Mouse (Mus musculus) layer of hippocampus, adult 2 months (tissue): ENCODE data around the gene Unc5cl. TPM values are rescaled to one million over a fixed set of nuclear protein-coding genes. Genes with fewer than 3 reads are reported as not detected.

ENCODE experiments used
- DNase-seq, 2 experiments: peaks; one replicate each; pipeline ENCODE4 v3.0.0; 2022; ENCODE audit warnings: low spot score in 2 of 2
- H3K27ac ChIP-seq: fragments of 200-600 bp; 2 replicates; pipeline ENCODE4 v1.8.1; 2022
- H3K4me3 ChIP-seq: fragments of 200-600 bp; 2 replicates; pipeline ENCODE4 v1.8.1; 2022; ENCODE audit warnings: mild to moderate bottlenecking
- CTCF ChIP-seq: fragments of 200-600 bp; conservative IDR thresholded peaks from 2 replicates; pipeline ENCODE4 v1.8.1; 2022; ENCODE audit warnings: antibody characterized with exemption, mild to moderate bottlenecking, moderate library complexity
- long read RNA-seq, 2 experiments: library from polyadenylated mRNA; stranded (forward); transcript quantifications; one replicate each; pipeline ENCODE4 v2.0.0; 2021; ENCODE audit warnings: borderline mapping rate in 2 of 2
- total RNA-seq, 2 experiments: library from RNA; stranded (reverse); gene quantifications; 2 replicates each; pipeline ENCODE4 v1.2.3; 2021

Gene Unc5cl
- under 1 TPM; 0.37 to 0.92 TPM for total RNA-seq
- long read RNA-seq, experiment 1 = 0 reads
- long read RNA-seq, experiment 2, partial matches to known transcripts = 0 of 3 reads
- long read RNA-seq, experiment 2, other reads (novel, unspliced or antisense) = 3 of 3 reads

GRCm38 (mm10) chr17:48454688-48455087, at the start of gene Unc5cl:
Gene Unc5cl (plus strand): TSS chr17:48454901.
- H3K27ac ChIP-seq = no peak within 1 kb of the TSS
- no peak for DNase-seq
- TF ChIP-seq CTCF = no peak
- H3K4me3 ChIP-seq = no peak within 1 kb of the TSS

- Histone ChIP-seq H3K27ac (no peak overlapping the region), H3K4me3 (no peak overlapping the region)
- DNase-seq = no peak
- TF ChIP-seq CTCF = no peak
Observed at GRCm38 (mm10) chr17:48407154-48407553, 47.5 kb upstream of the Unc5cl start.

- no peak for TF ChIP-seq CTCF
- Histone ChIP-seq H3K27ac (peak overlapping the region; percentile 98), H3K4me3 (peak overlapping the region; percentile 92)
- no peak for DNase-seq
Observed at GRCm38 (mm10) chr17:48407910-48408525, 46.7 kb upstream of the Unc5cl start.

GRCm38 (mm10) chr17:48408526-48409291, 46.0 kb upstream of the Unc5cl start:
- TF ChIP-seq CTCF = no peak
- DNase-seq = peak; percentile 44 to 63
- Histone ChIP-seq H3K4me3 (peak overlapping the region; percentile 92), H3K27ac (peak overlapping the region; percentile 98)

GRCm38 (mm10) chr17:48409380-48410298, 45.1 kb upstream of the Unc5cl start, which contains the start of the genes Nfya and Oard1:
Gene Nfya (minus strand): TSS chr17:48409906.
Gene Oard1 (plus strand): TSS chr17:48410014.
- DNase-seq = peak; percentile 100
- Histone ChIP-seq H3K27ac (peak within 1 kb of the TSS; percentile 98), H3K4me3 (peak within 1 kb of the TSS; percentile 92)
- TF ChIP-seq CTCF = no peak; the same call in 1 of the 2 replicates

GRCm38 (mm10) chr17:48410299-48410785, 44.4 kb upstream of the Unc5cl start:
- Histone ChIP-seq H3K27ac (peak overlapping the region; percentile 94), H3K4me3 (peak overlapping the region; percentile 92)
- no peak for TF ChIP-seq CTCF
- DNase-seq = no peak

GRCm38 (mm10) chr17:48411241-48411640, 43.5 kb upstream of the Unc5cl start:
- TF ChIP-seq CTCF = no peak
- Histone ChIP-seq H3K27ac (peak overlapping the region; percentile 94), H3K4me3 (peak overlapping the region; percentile 92)
- no peak for DNase-seq

- Histone ChIP-seq H3K27ac (no peak overlapping the region), H3K4me3 (no peak overlapping the region)
- DNase-seq = no peak
- no peak for TF ChIP-seq CTCF
Observed at GRCm38 (mm10) chr17:48416011-48416410, 38.7 kb upstream of the Unc5cl start.

GRCm38 (mm10) chr17:48416425-48417195, 38.1 kb upstream of the Unc5cl start:
- peak; percentile 90 for TF ChIP-seq CTCF
- peak in 1 of 2 experiments; percentile 60 for DNase-seq
- no peak overlapping the region for H3K4me3 ChIP-seq
- no peak overlapping the region for H3K27ac ChIP-seq

- no peak for TF ChIP-seq CTCF
- DNase-seq = no peak
- H3K4me3 ChIP-seq = no peak overlapping the region
- H3K27ac ChIP-seq = no peak overlapping the region
Observed at GRCm38 (mm10) chr17:48417521-48417920, 37.2 kb upstream of the Unc5cl start.

GRCm38 (mm10) chr17:48418174-48418573, 36.5 kb upstream of the Unc5cl start:
- H3K4me3 ChIP-seq = no peak overlapping the region
- no peak overlapping the region for H3K27ac ChIP-seq
- DNase-seq = no peak
- TF ChIP-seq CTCF = no peak

GRCm38 (mm10) chr17:48418781-48419180, 35.9 kb upstream of the Unc5cl start:
- DNase-seq = no peak
- 0 out of 2 replicates have a peak overlapping the region, but pooled peaks have one; percentile 3 for H3K27ac ChIP-seq

More at GRCm38 (mm10) chr17:48418781-48419180, 35.9 kb upstream of the Unc5cl start:
- H3K4me3 ChIP-seq = no peak overlapping the region
- TF ChIP-seq CTCF = no peak
